Mouse (Mus musculus) G1E (cell line): ENCODE measurements around the gene Mcu.

Experiments used
- CTCF ChIP-seq: IDR thresholded peaks from 2 replicates; pipeline ENCODE4 v1.5.1; 2012; ENCODE audit warnings: low read depth, low read length, inconsistent platforms, mixed read lengths
- GATA1 ChIP-seq: IDR thresholded peaks from 2 replicates; pipeline ENCODE4 v1.6.1; 2012; ENCODE audit warnings: borderline replicate concordance, low read length, inconsistent platforms, mixed read lengths

DNA sequence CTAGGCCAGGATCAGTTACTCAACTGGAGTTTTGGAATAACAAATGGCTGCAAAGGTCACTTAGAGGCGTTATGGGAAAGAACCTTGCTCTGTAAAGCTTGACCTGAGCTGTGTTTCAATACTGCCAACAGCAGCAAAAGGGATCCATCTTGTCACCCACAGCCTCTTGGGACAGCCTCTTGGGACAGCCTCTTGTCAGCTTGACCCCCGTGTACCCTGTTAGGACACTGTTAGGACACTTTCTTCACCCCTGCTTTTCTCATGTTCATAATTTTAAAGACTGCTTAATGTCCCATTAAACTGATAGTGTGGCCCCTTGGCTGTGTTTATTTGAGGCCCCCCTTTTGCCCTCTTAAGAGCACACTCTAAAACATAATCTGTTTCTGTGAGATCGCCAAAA lies 192.0 kb downstream of the Mcu start:
- TF ChIP-seq CTCF = no peak
- no peak for TF ChIP-seq GATA1
